Mouse (Mus musculus) megakaryocyte progenitor cell, adult 5-6 weeks (primary cell): ENCODE measurements around the gene Arpc2. TPM values are rescaled to one million over a fixed set of nuclear protein-coding genes. Genes with fewer than 3 reads are reported as not detected.

Experiments
- ATAC-seq: replicated peaks from 2 replicates; pipeline ENCODE4 v1.8.0; 2016; ENCODE audit warnings: mild to moderate bottlenecking, moderate TSS enrichment, inconsistent platforms; ENCODE audit not compliant: poor library complexity
- total RNA-seq, 2 experiments: library from RNA; stranded (forward) in 1 of 2; stranded (reverse) in 1 of 2; fragments of 157-497, 149-512 nt in 1 of 2; fragments of 200-1000 nt in 1 of 2; gene quantifications; 2 replicates each; pipeline versions ENCODE4 v1.2.3 to v1.2.4; 2015 to 2017

The Arpc2 gene
- total RNA-seq, 2 experiments from 2014 or later = 435 to 802 TPM

DNA sequence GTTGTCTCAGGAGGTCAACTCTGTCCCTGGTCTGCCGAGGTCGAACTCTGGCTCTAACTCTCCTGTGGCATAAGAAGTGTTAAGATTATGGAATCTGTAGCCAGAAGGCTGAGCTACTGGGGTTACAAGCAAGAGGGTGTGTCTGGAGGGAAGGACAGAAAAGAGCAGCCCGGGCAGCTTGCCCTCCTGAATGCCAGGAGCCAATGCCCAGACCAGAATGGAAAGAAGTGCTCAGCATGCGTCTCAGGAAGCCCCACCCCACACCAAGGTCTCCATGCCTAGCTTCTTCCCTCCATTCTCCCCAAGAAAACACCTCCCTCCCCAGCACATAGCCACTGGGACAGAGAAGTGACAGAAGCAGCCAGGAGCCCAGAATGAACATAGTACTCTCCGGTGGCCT, 63.1 kb downstream of the Arpc2 start:
- ATAC-seq = no peak

DNA sequence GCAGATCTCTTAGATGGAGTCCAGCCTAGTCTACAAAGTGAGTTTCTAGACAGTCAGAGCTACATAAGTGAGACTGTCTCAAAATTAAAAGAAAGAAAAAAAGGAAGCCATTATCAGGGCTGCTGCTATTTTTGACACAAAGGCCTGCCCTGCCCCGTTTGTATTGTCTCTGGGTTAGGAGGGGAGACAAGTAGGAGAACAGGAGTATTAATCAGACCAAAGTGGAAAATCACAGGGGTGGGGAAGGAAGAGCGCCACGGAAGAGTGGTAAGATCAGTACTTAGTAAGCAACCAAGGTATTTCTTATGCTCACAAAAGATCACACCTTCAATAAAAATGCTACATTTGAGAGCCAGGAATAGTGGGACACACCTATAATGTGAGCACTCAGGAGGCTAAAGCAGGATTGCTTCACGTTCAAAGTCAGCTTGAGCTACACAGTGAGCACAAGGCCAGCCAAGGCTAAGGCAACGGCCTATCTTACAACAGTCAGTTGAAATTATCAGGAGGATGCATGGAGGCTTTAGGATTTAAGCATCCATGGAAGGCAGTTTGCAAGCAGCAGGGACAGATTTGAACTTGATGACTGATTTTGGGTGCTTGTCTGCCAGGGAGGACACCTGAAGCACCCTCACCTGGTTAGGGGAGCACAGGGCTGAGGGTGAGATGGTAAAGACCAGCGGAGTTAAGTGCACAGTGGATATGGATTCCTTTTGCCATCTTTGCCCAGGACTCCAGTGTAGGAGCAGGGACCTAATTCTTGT, 64.6 kb downstream of the Arpc2 start:
- no peak for ATAC-seq

DNA sequence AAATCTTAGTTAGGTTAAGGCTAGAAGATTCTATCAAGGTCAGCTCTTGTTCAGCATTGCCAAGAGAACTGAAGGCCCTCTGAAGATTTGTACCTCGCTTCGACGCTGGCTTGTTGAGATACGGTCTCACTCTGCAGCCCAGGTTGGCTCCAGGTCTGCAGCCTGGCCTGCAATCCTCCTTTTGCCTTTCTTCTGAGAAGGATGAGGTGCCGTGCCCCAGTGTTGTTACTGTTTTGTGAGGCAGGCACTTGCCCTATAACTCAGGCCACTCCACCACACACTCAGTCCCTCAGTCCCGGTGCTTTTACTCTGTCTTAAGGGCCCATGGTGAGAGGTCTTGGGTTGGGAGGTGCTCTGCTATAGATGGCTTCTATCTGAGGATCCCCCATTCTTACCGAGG, 66.3 kb downstream of the Arpc2 start:
- ATAC-seq = no peak

DNA sequence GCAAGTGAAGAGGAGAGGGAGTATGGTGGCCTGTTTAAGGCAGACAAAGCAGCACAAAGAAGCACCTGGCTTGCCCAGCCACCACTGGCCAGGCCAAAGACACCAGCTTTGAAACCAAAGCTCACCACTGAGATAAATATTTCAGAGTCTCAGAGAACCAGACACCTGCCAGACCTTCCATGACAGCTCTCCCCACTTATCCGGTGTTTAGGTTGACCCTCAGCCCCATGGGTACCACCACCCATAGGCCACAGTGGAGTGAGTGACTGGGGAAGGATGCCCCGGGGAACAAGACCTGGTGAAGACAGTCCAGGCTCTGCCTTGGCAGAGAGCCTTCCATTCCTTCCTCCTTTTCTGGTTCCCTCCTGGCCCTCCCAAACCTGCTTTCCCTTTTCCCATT, 67.0 kb downstream of the Arpc2 start:
- ATAC-seq = no peak

DNA sequence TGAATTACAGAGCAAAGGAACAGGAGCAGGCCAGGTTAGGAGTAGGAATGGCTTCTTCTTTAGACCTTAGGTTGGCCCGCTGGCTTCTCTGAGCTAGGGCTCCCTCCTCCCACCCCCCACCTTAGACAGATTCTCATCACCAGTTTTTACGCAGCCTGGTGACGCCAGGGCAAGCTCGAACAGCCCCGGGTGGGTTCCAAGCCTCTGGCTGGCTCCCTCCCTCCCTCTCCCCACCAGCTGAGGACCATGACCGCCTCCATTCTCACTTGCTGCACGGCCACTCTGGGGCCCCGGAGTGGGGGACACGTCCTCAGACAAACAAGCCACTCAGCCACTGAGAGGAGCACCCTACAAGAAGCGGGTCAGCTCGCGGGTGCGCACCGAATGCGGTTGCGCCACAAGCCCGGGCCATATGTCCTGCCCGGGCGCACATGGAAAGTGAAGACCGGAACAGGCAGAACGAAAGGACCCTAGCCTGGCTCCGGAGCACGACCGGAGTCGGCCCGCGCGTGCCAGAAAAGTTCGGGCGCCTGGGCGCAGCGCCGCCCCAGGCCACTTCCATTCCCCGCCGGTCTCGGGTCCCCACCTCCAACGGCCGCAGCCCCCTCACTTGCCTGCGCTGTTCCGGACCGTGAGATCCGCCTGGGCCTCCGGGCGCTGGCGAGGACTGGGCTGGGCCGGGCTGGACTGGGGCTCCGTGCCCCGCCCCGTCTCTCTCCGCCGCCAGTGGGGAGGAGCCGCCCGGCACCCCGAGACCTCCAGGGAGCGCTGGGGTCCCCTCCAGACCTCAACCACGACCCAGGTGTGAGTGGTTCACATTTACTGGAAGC, 67.8 kb downstream of the Arpc2 start:
- peak; percentile 76 for ATAC-seq

DNA sequence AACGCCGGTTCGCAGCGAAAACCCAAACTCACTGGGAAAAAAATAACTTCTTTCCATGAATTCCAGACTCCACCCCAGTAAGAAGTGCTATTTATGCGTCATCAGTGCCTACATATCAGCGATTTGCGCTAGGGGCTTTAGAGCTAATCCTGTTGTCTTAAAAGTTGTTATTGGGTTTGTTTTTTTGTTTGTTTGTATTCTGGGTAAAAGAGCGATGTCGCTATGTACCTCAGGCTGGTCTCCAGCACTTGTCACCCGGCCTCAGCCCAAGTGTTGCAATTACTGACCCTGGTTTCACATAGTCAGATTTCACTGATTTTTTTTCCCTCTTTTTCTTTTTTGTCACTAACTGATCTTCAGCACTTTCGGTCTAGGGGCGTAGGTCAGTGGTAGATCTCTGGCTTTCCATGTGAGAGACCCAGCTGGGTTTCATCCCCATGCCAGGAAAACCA, 68.5 kb downstream of the Arpc2 start:
- peak; percentile 15 for ATAC-seq

DNA sequence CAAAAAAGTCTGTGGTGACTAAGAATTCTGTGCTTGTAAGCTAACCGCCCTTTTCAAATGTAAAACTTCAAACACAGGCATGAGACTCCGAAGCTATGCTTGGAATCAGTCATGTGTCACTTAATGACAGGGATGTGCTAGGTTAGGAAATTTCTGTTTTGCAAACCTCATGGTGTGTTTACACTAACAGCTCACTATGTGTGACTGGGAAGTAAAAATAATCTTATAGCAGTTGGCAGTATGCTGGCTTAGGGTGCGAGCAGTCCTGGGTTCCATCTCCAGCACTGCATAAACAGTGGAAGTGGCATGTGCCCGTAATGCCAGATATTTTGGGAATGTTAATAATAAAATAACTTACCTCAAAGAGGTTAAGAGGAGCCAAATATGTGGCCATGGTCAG, 69.1 kb downstream of the Arpc2 start:
- ATAC-seq = no peak

DNA sequence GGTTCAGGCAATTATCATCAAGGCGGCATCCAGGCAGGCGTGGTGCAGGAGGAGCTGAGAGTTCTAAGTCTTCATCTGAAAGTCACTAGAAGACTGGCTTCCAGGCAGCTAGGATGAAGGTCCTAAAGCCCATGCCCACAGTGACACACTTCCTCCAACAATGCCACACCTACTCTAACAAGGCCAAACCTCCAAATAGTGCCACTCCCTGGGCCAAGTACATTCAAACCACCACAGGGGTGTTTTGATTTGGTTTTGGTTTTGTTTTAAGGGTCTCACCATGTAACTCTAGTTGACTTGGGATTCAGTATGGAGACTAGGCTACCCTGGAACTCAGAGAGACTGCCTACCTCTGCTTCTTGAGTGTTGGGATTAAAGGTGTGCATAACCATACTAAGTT, 69.6 kb downstream of the Arpc2 start, which contains the start of gene Tmbim1:
TSS of gene Tmbim1 (minus strand) at position 101 of the 400 bp plus-strand sequence.
- no peak for ATAC-seq

DNA sequence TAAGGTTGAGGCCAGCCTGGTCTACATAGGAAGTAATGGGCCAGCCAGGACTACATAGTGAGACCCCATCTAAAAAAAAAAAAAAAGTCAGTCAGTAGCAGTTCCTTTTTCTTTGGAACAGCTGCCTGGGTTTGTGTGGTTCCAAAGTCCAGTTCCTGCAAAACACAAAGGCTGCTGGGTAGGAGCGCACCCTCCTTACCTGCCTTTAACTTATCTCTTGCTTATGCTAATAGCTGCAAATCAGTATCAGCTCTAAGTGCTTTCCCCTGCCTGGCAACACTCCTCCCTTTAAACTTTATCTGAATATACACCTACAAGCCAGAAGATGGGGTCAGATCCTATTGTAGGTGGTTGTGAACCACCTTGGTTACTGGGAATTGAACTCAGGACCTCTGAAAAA, 71.3 kb downstream of the Arpc2 start:
- no peak for ATAC-seq

DNA sequence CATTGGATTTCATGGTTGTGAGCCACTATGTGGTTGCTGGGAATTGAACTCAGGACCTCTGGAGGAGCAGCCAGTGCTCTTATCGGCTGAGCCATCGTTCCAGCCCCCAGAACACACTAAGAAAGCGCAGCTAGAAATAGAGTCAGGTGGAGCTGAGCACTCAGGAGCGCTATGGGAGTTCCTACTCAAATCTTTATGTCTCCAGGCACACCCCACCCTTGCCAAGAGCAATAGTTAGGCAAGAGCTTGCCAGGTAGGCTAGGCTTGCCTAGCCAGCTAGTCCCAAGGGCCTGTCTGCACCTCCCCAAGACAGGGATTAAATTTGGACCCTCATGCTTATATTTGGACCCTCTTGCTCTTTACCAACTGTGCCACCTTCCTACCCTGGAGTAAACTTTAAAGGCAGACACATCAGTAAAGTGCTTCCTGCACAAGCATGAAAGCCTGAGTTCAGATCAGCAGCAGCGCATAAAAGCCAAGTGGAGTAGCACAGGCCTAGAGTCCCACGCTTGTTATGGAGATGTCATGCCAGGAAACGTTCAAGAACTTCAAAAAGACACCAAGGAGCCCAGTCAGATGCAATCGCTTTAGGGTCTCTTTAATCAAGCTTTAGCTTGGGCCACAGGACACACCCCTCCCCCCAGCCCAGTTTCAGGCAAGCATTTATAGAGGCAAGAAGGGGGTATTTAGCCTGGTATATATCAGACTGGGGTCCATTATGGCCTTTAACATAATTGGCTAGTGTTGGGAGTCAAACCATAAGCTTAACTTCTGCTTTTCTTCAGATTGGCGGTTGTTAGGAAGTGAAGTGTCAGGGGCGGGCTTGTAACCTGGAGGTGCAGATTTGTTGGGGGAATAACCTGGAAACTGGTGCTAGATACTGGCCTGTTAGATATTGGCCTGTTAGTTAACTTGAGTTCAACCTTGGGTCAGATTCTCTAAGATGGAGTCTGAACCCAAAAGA, 72.4 kb downstream of the Arpc2 start:
- ATAC-seq = no peak

DNA sequence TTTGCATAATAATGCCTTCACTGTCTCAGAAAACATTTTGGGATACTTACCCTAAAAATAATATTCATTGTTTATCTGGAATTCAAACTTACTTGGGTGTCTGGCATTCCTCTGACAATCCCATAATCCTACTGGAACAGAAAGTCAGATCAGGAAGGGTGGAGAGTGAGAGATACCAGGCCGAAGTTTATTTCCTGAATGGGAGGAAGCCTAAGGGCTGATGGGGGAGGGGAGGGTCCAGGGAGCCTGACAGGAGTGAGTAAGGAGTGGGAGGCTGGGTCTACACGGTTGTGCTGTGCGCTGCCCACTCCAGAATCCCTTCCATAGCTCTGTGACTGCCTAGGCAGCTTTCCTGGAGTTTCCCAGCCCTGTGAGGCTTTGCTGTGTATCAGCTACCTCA, 73.9 kb downstream of the Arpc2 start:
- no peak for ATAC-seq

DNA sequence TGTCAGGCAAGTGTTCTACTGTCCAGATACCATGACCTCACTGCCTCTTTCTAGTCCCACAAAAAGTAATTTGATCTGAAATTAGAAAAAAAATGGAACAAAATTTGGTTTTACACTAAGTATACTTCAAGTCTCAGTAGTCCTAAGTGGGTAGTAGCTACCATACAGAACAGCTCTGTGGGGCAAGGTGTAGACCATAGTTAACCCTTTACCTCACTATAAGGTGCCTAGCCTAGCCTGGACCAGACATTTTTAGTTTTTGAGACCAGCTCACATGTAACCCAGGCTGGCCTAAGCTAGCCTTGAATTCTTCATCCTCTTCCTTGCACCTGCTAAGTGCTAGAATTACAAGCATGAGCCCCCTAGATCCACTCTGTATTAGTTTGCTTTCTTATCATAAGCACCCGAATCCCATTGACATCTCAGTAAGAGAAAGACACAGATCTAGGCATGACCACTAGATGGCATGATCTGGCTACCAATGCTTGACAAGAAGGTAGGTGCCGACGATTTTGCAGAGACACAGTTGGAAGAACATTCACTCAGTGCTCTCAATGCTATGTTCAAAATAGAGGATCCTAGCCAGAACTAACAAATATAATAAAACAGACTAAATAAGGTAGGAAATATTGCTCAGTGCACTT, 77.3 kb downstream of the Arpc2 start:
- peak; percentile 94 for ATAC-seq

DNA sequence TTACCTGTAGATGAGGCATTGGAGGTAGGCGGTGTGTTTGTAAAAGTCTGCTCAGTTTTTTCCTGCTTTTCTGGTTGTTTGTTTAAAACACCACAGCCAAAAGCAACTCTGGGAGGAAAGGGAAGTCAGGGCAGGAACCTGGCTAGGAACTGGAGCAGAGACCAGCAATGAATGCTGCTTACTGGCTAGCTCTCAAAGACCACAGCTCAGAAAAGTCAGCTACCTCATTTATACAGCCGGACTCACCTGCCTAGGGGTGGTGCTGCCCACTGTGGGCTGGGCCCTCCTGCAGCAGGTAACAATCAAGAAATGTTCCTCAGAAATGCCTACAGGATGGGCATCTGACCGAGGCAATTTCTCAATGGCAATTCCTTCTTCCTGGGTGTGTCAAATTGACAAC, 78.9 kb downstream of the Arpc2 start:
- ATAC-seq = no peak

DNA sequence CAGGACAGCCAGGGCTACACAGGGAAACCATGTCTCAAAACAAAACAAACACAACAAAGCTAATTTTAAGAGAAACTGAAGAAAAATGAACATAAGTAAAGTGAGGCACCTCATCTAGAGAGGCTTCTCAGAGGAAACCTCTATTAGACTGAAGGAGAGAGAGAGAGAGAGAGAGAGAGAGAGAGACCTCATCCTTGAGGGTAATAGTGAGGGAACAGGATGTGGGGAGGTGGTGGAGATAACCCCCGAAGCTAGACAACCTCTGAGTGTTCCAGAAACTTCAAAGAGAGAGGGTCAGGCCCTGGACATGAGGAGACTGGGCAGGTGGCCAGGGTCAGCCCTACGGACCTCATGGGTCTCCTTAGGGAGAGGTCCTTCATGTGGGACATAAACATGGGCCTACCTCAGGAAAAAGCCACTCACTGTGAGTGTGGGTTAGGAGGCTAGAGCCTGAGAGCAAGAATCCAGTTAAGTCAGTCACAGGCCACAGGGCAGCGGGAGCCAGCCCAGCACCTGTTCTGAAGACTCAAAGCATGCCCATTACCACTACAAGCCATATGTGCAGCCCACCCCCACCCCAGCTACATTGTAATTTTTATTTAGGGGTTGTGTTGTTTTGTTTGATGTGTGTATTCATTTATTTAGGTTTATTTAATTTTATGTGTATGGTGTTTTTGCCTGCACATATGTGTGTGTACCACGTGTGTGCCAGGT, 80.4 kb downstream of the Arpc2 start:
- no peak for ATAC-seq

Other genes starting within 250 kb of the Arpc2 start
- 12.4 and 15.4 TPM in 2 replicates for gene Tns1, start 111.6 kb upstream of the Arpc2 start, total RNA-seq (2015)
- gene Tns1, start 111.6 kb upstream of the Arpc2 start, total RNA-seq (2017) = 3.1 and 9.7 TPM in 2 replicates
- 0.37 and 0.72 TPM in 2 replicates for gene Rufy4, start 110.5 kb upstream of the Arpc2 start, total RNA-seq (2015)
- gene Rufy4, start 110.5 kb upstream of the Arpc2 start, total RNA-seq (2017) = 0.54 and 0.68 TPM in 2 replicates
- 5.3 and 9.3 TPM in 2 replicates for gene Cxcr2, start 82.1 kb upstream of the Arpc2 start, total RNA-seq (2015)
- gene Cxcr2, start 82.1 kb upstream of the Arpc2 start, total RNA-seq (2017) = 9.5 and 10.7 TPM in 2 replicates
- gene Cxcr1, start 41.5 kb upstream of the Arpc2 start, total RNA-seq (2015) = not detected in 2 replicates
- gene Cxcr1, start 41.5 kb upstream of the Arpc2 start, total RNA-seq (2017) = not detected in 2 replicates
- 0.12 TPM in 1 of 2 replicates, not detected in the other for gene Gpbar1, start 42.5 kb downstream of the Arpc2 start, total RNA-seq (2015)
- not detected in 2 replicates for gene Gpbar1, start 42.5 kb downstream of the Arpc2 start, total RNA-seq (2017)
- 45.3 and 49.7 TPM in 2 replicates for gene Aamp, start 48.7 kb downstream of the Arpc2 start, total RNA-seq (2015)
- 98.1 and 104 TPM in 2 replicates for gene Aamp, start 48.7 kb downstream of the Arpc2 start, total RNA-seq (2017)
- gene Pnkd, start 48.8 kb downstream of the Arpc2 start, total RNA-seq (2015) = 29.8 and 32.4 TPM in 2 replicates
- 11.2 and 21.6 TPM in 2 replicates for gene Pnkd, start 48.8 kb downstream of the Arpc2 start, total RNA-seq (2017)
- gene Tmbim1, start 69.5 kb downstream of the Arpc2 start, total RNA-seq (2015) = 13.6 and 13.8 TPM in 2 replicates
- gene Tmbim1, start 69.5 kb downstream of the Arpc2 start, total RNA-seq (2017) = 14.0 and 18.4 TPM in 2 replicates
- gene Catip, start 126.0 kb downstream of the Arpc2 start, total RNA-seq (2015) = 0.37 TPM in 1 of 2 replicates, not detected in the other
- not detected in 2 replicates for gene Catip, start 126.0 kb downstream of the Arpc2 start, total RNA-seq (2017)
- 2.1 and 3.8 TPM in 2 replicates for gene Slc11a1, start 139.1 kb downstream of the Arpc2 start, total RNA-seq (2015)
- gene Slc11a1, start 139.1 kb downstream of the Arpc2 start, total RNA-seq (2017) = 0.95 and 1.7 TPM in 2 replicates
- gene Ctdsp1, start 155.4 kb downstream of the Arpc2 start, total RNA-seq (2015) = 79.1 and 89.1 TPM in 2 replicates
- gene Ctdsp1, start 155.4 kb downstream of the Arpc2 start, total RNA-seq (2017) = 33.0 and 33.2 TPM in 2 replicates
- gene Vil1, start 173.3 kb downstream of the Arpc2 start, total RNA-seq (2015) = not detected in 2 replicates
- not detected in 2 replicates for gene Vil1, start 173.3 kb downstream of the Arpc2 start, total RNA-seq (2017)